Mouse (Mus musculus) liver, embryonic 14.5 days (tissue): Measurements from ENCODE around the gene Postn. TPM values are rescaled to one million over a fixed set of nuclear protein-coding genes. Genes with fewer than 3 reads are reported as not detected.

Experiments
- ATAC-seq: fragments of 200-750 bp; cut with Nextera tagmentation; 2 replicates; pipeline ENCODE4 v1.8.0; 2017; ENCODE audit warnings: moderate number of reproducible peaks, mild to moderate bottlenecking, moderate library complexity; ENCODE audit not compliant: insufficient read depth
- DNase-seq, 3 experiments: peaks; one replicate each; pipeline ENCODE4 v3.0.0-alpha.2; 2012 to 2013; ENCODE audit warnings: low read depth in 3 of 3, low spot score in 3 of 3
- H3K27ac ChIP-seq: fragments of 300-500 bp; sonication (generic); 2 replicates; pipeline ENCODE4 v1.5.1; 2014; ENCODE audit warnings: moderate library complexity, mild to moderate bottlenecking, control low read depth, inconsistent platforms
- H3K27me3 ChIP-seq: fragments of 300-500 bp; sonication (generic); 2 replicates; pipeline ENCODE4 v1.6.1; 2014; ENCODE audit warnings: mild to moderate bottlenecking, low read length, moderate library complexity; ENCODE audit not compliant: control insufficient read depth, insufficient read depth
- H3K36me3 ChIP-seq: fragments of 300-500 bp; sonication (generic); replicated peaks from 2 replicates; pipeline ENCODE4 v1.6.1; 2014; ENCODE audit warnings: low read depth; ENCODE audit not compliant: control insufficient read depth, insufficient read depth
- H3K4me1 ChIP-seq, 2 experiments: fragments of 200-500 bp in 1 of 2; fragments of 300-500 bp in 1 of 2; sonication (generic) in 1 of 2; replicated peaks; 2 replicates each; pipeline ENCODE4 v1.6.1; 2012 to 2014; ENCODE audit warnings: antibody characterized with exemption in 1 of 2, inconsistent platforms in 1 of 2, low read length in 1 of 2; ENCODE audit not compliant: control insufficient read depth in 2 of 2, insufficient read depth in 2 of 2
- H3K4me2 ChIP-seq: fragments of 300-500 bp; sonication (generic); 2 replicates; pipeline ENCODE4 v1.6.1; 2014; ENCODE audit warnings: low read depth, mild to moderate bottlenecking, control low read depth, moderate library complexity
- H3K4me3 ChIP-seq, 2 experiments: fragments of 200-500 bp in 1 of 2; fragments of 300-500 bp in 1 of 2; sonication (generic) in 1 of 2; 2 replicates each; pipeline ENCODE4 v1.5.1; 2012 to 2014; ENCODE audit warnings: low read depth in 2 of 2, low read length in 2 of 2, mild to moderate bottlenecking in 2 of 2, control low read depth in 1 of 2, inconsistent platforms in 1 of 2, moderate library complexity in 1 of 2; ENCODE audit not compliant: insufficient read depth in 1 of 2
- H3K9ac ChIP-seq: fragments of 300-500 bp; sonication (generic); replicated peaks from 2 replicates; pipeline ENCODE4 v1.6.1; 2014; ENCODE audit warnings: mild to moderate bottlenecking, control low read depth, moderate library complexity
- H3K9me3 ChIP-seq: fragments of 300-500 bp; sonication (generic); 2 replicates; pipeline ENCODE4 v1.6.1; 2016; ENCODE audit warnings: low read length, mixed read lengths; ENCODE audit not compliant: control insufficient read depth
- CTCF ChIP-seq: IDR thresholded peaks from 2 replicates; pipeline ENCODE4 v1.5.1; 2016; ENCODE audit warnings: antibody characterized with exemption, low read depth, control low read depth
- EP300 ChIP-seq: IDR thresholded peaks from 2 replicates; pipeline ENCODE4 v1.6.1; 2016; ENCODE audit warnings: antibody characterized with exemption, low read depth
- WGBS: fragments of 180-500 bp; shearing (Covaris S2); extraction: QIAGEN DNeasy Blood & Tissue Kit; methylation state at CpG from one replicate; pipeline ENCODE4 v1.1.7; 2014; ENCODE audit not compliant: insufficient replicate concordance; 5-methylcytosine and 5-hydroxymethylcytosine counted together
- polyA plus RNA-seq, 2 experiments: library from polyadenylated mRNA; depleted of rRNA in 1 of 2; stranded (reverse) in 1 of 2; unstranded in 1 of 2; fragments of >200 nt; fragmentation: Nextera tagmentation in 1 of 2; extraction: Ambion mirVana in 1 of 2; gene quantifications; 2 replicates each; pipeline versions ENCODE4 v1.2.1 to v1.2.3; 2012 to 2014

Gene Postn
- polyA plus RNA-seq, 2 experiments, result 15.1 to 17.7 TPM

DNA sequence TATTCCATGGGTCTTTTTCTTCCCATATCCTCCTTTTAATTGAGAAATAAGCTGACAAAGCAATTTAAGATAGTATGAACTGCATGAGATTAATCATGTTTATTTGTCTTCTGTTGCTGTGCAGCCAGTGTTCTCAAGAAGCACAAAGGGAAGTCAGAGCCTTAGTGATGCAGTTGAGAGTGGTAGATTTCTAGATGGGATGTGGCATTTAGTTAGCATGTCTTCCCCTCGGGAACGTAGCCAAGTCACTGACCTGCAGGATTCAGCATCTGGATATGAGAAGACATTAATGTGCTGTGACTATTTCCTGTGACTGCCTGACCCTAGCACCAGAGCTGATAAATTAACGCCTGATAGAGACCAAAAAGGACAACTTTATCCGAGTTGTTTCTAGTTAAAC, 19.1 kb downstream of the Postn start:
- DNase-seq (no peak), ATAC-seq (no peak)
- H3K9ac ChIP-seq, result no peak overlapping the region
- TF ChIP-seq CTCF (no peak), EP300 (no peak)
- no peaks in the 10 kb centered on the region for H3K4me1 ChIP-seq
- no peaks in the 10 kb centered on the region for H3K27me3 ChIP-seq
- WGBS, result 53% methylated on average over 4 of the region's 4 CpGs
- no peak overlapping the region for H3K27ac ChIP-seq
- H3K36me3 ChIP-seq, result no peaks in the 10 kb centered on the region
- H3K9me3 ChIP-seq, result no peaks in the 10 kb centered on the region
- H3K4me3 ChIP-seq, result no peak overlapping the region
- no peak overlapping the region for H3K4me2 ChIP-seq

DNA sequence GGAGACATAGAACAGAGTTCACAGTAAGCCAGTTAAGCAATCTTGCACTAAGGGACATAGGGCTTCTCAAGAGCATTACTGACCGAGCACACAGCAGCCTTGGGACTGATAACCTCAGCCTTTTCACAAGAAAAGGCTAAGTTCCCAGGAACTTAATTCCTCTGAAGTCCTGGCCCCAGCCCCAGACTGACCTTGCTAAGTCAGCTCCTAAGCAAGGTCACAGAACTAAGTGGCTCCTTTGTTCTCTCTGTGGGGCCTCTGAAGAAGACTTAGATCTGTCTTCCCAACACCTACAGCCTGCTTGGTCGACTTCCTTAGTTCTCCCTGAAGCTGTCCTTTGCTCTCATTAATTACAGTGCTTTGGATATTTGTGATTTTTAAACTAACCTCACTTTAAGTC, 38.4 kb downstream of the Postn start:
- no peaks in the 10 kb centered on the region for H3K9me3 ChIP-seq
- H3K36me3 ChIP-seq, result no peaks in the 10 kb centered on the region

DNA sequence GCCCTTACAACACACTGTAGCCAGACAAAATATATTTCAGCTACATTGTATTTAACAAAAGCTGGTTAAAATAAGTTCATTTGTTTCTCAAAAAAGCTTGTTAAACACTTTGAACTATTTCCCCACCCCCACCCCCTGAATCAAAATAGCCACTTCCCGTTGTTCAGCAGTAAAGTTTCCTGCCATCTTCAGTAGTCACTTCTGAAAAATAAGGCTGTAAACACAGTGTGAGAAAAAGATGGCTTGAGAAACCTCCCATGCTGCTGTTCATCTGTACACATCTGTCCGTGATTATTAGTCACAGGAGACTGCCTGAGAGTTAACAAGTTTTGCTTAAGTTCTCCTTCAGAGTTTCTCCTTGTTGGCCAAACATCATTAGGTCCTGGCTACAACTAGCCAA, 39.0 kb downstream of the Postn start:
- H3K9ac ChIP-seq, result no peak overlapping the region
- H3K4me3 ChIP-seq, result no peak overlapping the region
- H3K9me3 ChIP-seq, result no peaks in the 10 kb centered on the region
- 25% methylated on average over 2 of the region's 2 CpGs for WGBS
- no peaks in the 10 kb centered on the region for H3K27me3 ChIP-seq
- H3K4me1 ChIP-seq, result no peaks in the 10 kb centered on the region
- no peak for ATAC-seq
- TF ChIP-seq CTCF (no peak), EP300 (no peak)
- no peak overlapping the region for H3K27ac ChIP-seq
- no peak for DNase-seq
- H3K4me2 ChIP-seq, result no peak overlapping the region
- H3K36me3 ChIP-seq, result no peaks in the 10 kb centered on the region

More for the DNA sequence above, 38.4 kb downstream of the Postn start:
- Histone ChIP-seq H3K4me1 (no peaks in the 10 kb centered on the region), H3K4me2 (no peak overlapping the region), H3K27ac (no peak overlapping the region), H3K27me3 (no peaks in the 10 kb centered on the region), H3K4me3 (no peak overlapping the region), H3K9ac (no peak overlapping the region)
- ATAC-seq (no peak), DNase-seq (no peak)
- 17% methylated on average over 2 of the region's 2 CpGs for WGBS
- TF ChIP-seq CTCF (no peak), EP300 (no peak)

DNA sequence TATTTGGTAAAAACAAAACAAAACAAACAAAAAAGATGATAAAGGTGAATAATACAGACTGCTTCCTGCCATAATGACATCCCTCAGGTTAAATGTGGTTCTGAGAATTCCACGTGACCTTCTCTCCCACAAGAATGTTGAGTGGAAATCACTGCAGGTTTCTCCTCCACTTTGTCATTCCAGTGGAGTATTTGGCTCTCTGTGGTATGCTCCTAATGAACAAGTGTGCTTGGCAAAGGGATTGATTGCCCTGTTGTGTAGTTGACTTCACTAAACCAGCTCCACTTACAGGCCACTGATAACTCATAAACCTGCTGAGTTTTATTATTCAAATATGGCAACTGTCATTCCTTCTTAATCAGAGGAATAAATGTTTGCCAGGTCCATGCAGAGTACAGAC, 39.7 kb downstream of the Postn start:
- no peak for ATAC-seq
- Histone ChIP-seq H3K4me2 (no peak overlapping the region), H3K27ac (no peak overlapping the region), H3K9me3 (no peaks in the 10 kb centered on the region), H3K36me3 (no peaks in the 10 kb centered on the region), H3K4me1 (no peaks in the 10 kb centered on the region), H3K27me3 (no peaks in the 10 kb centered on the region), H3K9ac (no peak overlapping the region), H3K4me3 (no peak overlapping the region)
- TF ChIP-seq EP300, result no peak
- TF ChIP-seq CTCF, result no peak
- no peak for DNase-seq
- 30% methylated on average over 1 of the region's 1 CpGs for WGBS

DNA sequence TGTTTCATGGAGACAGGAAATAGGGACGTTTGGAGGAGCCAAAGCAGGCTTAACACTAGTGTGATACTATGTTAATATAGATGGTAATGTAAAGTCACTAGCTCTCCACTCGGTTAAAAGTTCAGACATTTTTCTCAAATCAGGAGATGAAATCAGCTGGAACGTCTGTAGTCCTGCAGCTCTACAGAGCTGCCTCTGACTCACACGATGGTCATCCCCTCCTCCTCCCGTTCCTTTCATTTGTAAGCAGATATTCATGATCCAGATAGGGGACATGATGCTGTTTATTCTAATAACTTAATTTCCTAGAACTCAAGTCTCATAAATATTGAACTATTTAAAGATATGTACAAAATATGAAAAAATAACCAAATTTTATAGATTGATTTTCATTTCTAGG, 40.8 kb downstream of the Postn start:
- H3K9ac ChIP-seq, result no peak overlapping the region
- H3K27me3 ChIP-seq, result no peaks in the 10 kb centered on the region
- H3K27ac ChIP-seq, result no peak overlapping the region
- no peaks in the 10 kb centered on the region for H3K36me3 ChIP-seq
- ATAC-seq, result no peak
- no peak for TF ChIP-seq CTCF
- TF ChIP-seq EP300, result no peak
- no peaks in the 10 kb centered on the region for H3K9me3 ChIP-seq
- no peak overlapping the region for H3K4me2 ChIP-seq
- DNase-seq, result no peak
- H3K4me1 ChIP-seq, result no peaks in the 10 kb centered on the region
- 56% methylated on average over 5 of the region's 5 CpGs for WGBS
- no peak overlapping the region for H3K4me3 ChIP-seq

DNA sequence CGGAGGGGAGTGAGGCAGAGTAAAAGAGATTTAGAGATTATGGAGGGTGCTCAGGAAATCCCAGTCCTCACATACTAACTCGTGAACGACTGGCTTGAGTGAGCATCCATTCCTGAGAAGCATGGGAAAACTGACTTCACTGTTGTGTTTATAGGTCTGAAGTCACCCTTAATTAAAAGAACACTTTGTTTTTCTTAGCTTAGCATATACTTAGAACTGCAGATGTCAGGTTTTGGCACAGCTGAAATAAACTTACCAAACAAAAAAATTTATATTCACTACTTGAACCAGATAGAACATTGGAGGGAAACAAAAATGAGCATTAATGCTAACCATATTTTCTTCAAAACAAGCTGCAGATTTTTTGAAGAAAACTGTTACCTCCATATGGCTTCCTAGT, 42.9 kb downstream of the Postn start:
- Histone ChIP-seq H3K9ac (no peak overlapping the region), H3K36me3 (no peaks in the 10 kb centered on the region), H3K27me3 (no peaks in the 10 kb centered on the region), H3K4me2 (no peak overlapping the region), H3K9me3 (no peaks in the 10 kb centered on the region), H3K4me3 (no peak overlapping the region), H3K4me1 (no peaks in the 10 kb centered on the region), H3K27ac (no peak overlapping the region)
- ATAC-seq (no peak), DNase-seq (no peak)
- 42% methylated on average over 3 of the region's 3 CpGs for WGBS
- TF ChIP-seq EP300 (no peak), CTCF (no peak)
